Mouse (Mus musculus) liver, adult 2 months (tissue): ENCODE measurements at regions not wholly inside any gene's neighbourhood (a gene's known extent, or its start where the extent isn't known, plus 50 kb on each side); places are given as distances from the start of the nearest gene placed in this dataset.
"Not testable (repeated sequence)": the region's sequence is repeated elsewhere in the genome, so short reads cannot be mapped to it uniquely, and the experiment has no call there.

ENCODE experiments used
- DNase-seq: peaks from one replicate; pipeline ENCODE4 v3.0.0-alpha.2; 2011; ENCODE audit warnings: low read depth, low spot score; ENCODE audit errors: extremely low read depth
- H3K27ac ChIP-seq: fragments of 200-500 bp; replicated peaks from 2 replicates; pipeline ENCODE4 v1.5.1; 2012; ENCODE audit warnings: low read depth, mild to moderate bottlenecking, control low read depth, inconsistent platforms, low read length; ENCODE audit not compliant: insufficient read depth
- H3K27me3 ChIP-seq: fragments of 200-500 bp; 2 replicates; pipeline ENCODE4 v1.6.1; 2012; ENCODE audit warnings: mild to moderate bottlenecking, moderate library complexity, low read length, inconsistent platforms; ENCODE audit not compliant: control insufficient read depth, insufficient read depth
- H3K36me3 ChIP-seq: fragments of 200-500 bp; 2 replicates; pipeline ENCODE4 v1.6.1; 2012; ENCODE audit warnings: low read length, inconsistent platforms; ENCODE audit not compliant: control insufficient read depth, insufficient read depth
- H3K4me1 ChIP-seq: fragments of 200-500 bp; 2 replicates; pipeline ENCODE4 v1.6.1; 2011; ENCODE audit warnings: low read length; ENCODE audit not compliant: control insufficient read depth, insufficient read depth
- H3K4me3 ChIP-seq: fragments of 200-500 bp; 2 replicates; pipeline ENCODE4 v1.5.1; 2011; ENCODE audit warnings: low read depth, mild to moderate bottlenecking, control low read depth, low read length, moderate library complexity; ENCODE audit not compliant: insufficient read depth
- H3K79me2 ChIP-seq: fragments of 200-500 bp; 2 replicates; pipeline ENCODE4 v1.6.1; 2012; ENCODE audit warnings: inconsistent platforms, mild to moderate bottlenecking, low read length, moderate library complexity; ENCODE audit not compliant: control insufficient read depth, insufficient read depth
- H3K9ac ChIP-seq: fragments of 200-500 bp; 2 replicates; pipeline ENCODE4 v1.6.1; 2012; ENCODE audit warnings: low read depth, mild to moderate bottlenecking, control low read depth, inconsistent platforms, low read length
- CTCF ChIP-seq: fragments of 200-500 bp; IDR thresholded peaks from 2 replicates; pipeline ENCODE4 v1.5.1; 2011; ENCODE audit warnings: low read depth, low read length, control low read depth
- POLR2A ChIP-seq: fragments of 200-500 bp; IDR thresholded peaks from 2 replicates; pipeline ENCODE4 v1.6.1; 2011; ENCODE audit warnings: low read length, control low read depth; ENCODE audit not compliant: insufficient read depth; ENCODE audit errors: extremely low read depth
- WGBS: fragments of 180-500 bp; shearing (Covaris S2); methylation state at CpG from one replicate; pipeline ENCODE4 v1.1.7; 2018; 5-methylcytosine and 5-hydroxymethylcytosine counted together

- H3K27me3 ChIP-seq, result not testable (repeated sequence)
Measured at GRCm38 (mm10) chr12:82056782-82057611, 112.1 kb upstream of the Sipa1l1 start.

GRCm38 (mm10) chr12:82064986-82065385 is 104.1 kb upstream of the Sipa1l1 start:
- Histone ChIP-seq H3K4me3 (no peak overlapping the region), H3K36me3 (no peaks in the 10 kb centered on the region), H3K79me2 (no peaks in the 10 kb centered on the region), H3K27me3 (no peaks in the 10 kb centered on the region), H3K27ac (no peak overlapping the region), H3K4me1 (no peaks in the 10 kb centered on the region), H3K9ac (no peak overlapping the region)
- no peak for TF ChIP-seq CTCF
- TF ChIP-seq POLR2A, result no peak
- 96% methylated on average over 4 of the region's 4 CpGs for WGBS
- DNase-seq, result no peak

More at GRCm38 (mm10) chr12:82056782-82057611, 112.1 kb upstream of the Sipa1l1 start:
- not testable (repeated sequence) for DNase-seq, H3K4me3 ChIP-seq, H3K36me3 ChIP-seq, H3K4me1 ChIP-seq, H3K79me2 ChIP-seq, H3K9ac ChIP-seq, H3K27ac ChIP-seq
- no CpG with 5 or more reads among the region's 6 CpGs for WGBS

DNA sequence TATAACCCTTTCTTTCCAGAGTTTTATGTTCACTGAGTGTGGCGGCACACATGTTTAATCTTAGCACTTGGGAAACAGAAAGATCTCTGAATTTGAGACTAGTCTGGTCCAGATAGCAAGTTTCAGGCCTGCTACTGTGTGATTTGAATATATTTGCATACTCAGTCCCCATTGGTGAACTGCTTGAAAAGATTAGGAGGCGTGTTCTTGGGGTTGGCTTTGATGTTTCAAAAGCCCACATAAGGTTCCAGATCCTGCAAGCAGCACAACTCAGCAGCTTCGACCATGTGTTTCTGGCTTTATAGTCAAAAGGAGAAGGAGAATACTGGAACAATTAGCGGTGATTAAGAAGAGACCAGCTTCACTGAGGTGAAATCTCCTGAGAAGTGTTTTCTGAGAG is 102.3 kb upstream of the Sipa1l1 start:
- TF ChIP-seq POLR2A (no peak), CTCF (no peak)
- Histone ChIP-seq H3K36me3 (no peaks in the 10 kb centered on the region), H3K4me1 (no peaks in the 10 kb centered on the region), H3K27me3 (no peaks in the 10 kb centered on the region), H3K79me2 (no peaks in the 10 kb centered on the region), H3K9ac (no peak overlapping the region), H3K4me3 (no peak overlapping the region), H3K27ac (no peak overlapping the region)
- DNase-seq, result peak; percentile 26
- 64% methylated on average over 4 of the region's 4 CpGs for WGBS

GRCm38 (mm10) chr12:82069621-82070020 is 99.5 kb upstream of the Sipa1l1 start:
- no peak for DNase-seq
- Histone ChIP-seq H3K4me1 (no peaks in the 10 kb centered on the region), H3K79me2 (no peaks in the 10 kb centered on the region), H3K4me3 (no peak overlapping the region), H3K27ac (no peak overlapping the region), H3K9ac (no peak overlapping the region), H3K36me3 (no peaks in the 10 kb centered on the region), H3K27me3 (no peaks in the 10 kb centered on the region)
- TF ChIP-seq POLR2A (no peak), CTCF (no peak)
- WGBS, result 90% methylated on average over 9 of the region's 9 CpGs

- H3K27ac ChIP-seq, result no peak overlapping the region
Measured at GRCm38 (mm10) chr12:82072810-82073465, 96.2 kb upstream of the Sipa1l1 start.

More at GRCm38 (mm10) chr12:82072810-82073465, 96.2 kb upstream of the Sipa1l1 start:
- Histone ChIP-seq H3K36me3 (no peaks in the 10 kb centered on the region), H3K4me1 (peaks cover 4% of the 10 kb centered on the region; the same call in 1 of the 2 replicates), H3K4me3 (no peak overlapping the region), H3K27me3 (no peaks in the 10 kb centered on the region), H3K79me2 (no peaks in the 10 kb centered on the region), H3K9ac (no peak overlapping the region)
- no peak for TF ChIP-seq POLR2A
- TF ChIP-seq CTCF, result no peak
- WGBS, result 71% methylated on average over 13 of the region's 13 CpGs
- DNase-seq, result no peak
